Mouse (Mus musculus) cortical plate, adult 2 months (tissue): Measurements from ENCODE around the gene Etl4. TPM values are rescaled to one million over a fixed set of nuclear protein-coding genes. Genes with fewer than 3 reads are reported as not detected.
A peak's percentile ranks its signal among the peaks of the same experiment; 100 is the strongest.

Experiments used
- H3K27ac ChIP-seq: fragments of 200-500 bp; 2 replicates; pipeline ENCODE4 v1.5.1; 2012; ENCODE audit warnings: low read length, control low read depth, inconsistent platforms; ENCODE audit not compliant: insufficient read depth
- H3K4me1 ChIP-seq: fragments of 200-500 bp; 2 replicates; pipeline ENCODE4 v1.6.1; 2011; ENCODE audit warnings: low read length; ENCODE audit not compliant: control insufficient read depth, insufficient read depth
- H3K4me3 ChIP-seq: fragments of 200-500 bp; 2 replicates; pipeline ENCODE4 v1.5.1; 2011; ENCODE audit warnings: mild to moderate bottlenecking, low read length, control low read depth; ENCODE audit not compliant: insufficient read depth
- CTCF ChIP-seq: fragments of 200-500 bp; IDR thresholded peaks from 2 replicates; pipeline ENCODE4 v1.5.1; 2011; ENCODE audit warnings: mild to moderate bottlenecking, control low read depth, low read length; ENCODE audit not compliant: insufficient read depth; ENCODE audit errors: extremely low read depth
- POLR2A ChIP-seq: fragments of 200-500 bp; IDR thresholded peaks from 2 replicates; pipeline ENCODE4 v1.6.1; 2011; ENCODE audit warnings: mild to moderate bottlenecking, low read length, control low read depth; ENCODE audit not compliant: insufficient read depth; ENCODE audit errors: extremely low read depth
- polyA plus RNA-seq: library from polyadenylated mRNA; depleted of rRNA; stranded (reverse); fragments of >200 nt; gene quantifications from 2 replicates; pipeline ENCODE4 v1.2.3, GENCODE M21; 2012

Gene Etl4
- polyA plus RNA-seq, 1 experiment = 90.7 TPM

GRCm38 (mm10) chr2:20774462-20774861 is 864.9 kb downstream of the Etl4 start:
- H3K27ac ChIP-seq = no peak overlapping the region

GRCm38 (mm10) chr2:20776171-20776704 is 866.7 kb downstream of the Etl4 start:
- TF ChIP-seq CTCF (no peak), POLR2A (no peak)
- Histone ChIP-seq H3K4me3 (no peak overlapping the region), H3K4me1 (no peaks in the 10 kb centered on the region), H3K27ac (no peak overlapping the region)

More at GRCm38 (mm10) chr2:20774462-20774861, 864.9 kb downstream of the Etl4 start:
- TF ChIP-seq POLR2A (no peak), CTCF (no peak)
- Histone ChIP-seq H3K4me3 (no peak overlapping the region), H3K4me1 (no peaks in the 10 kb centered on the region)

DNA sequence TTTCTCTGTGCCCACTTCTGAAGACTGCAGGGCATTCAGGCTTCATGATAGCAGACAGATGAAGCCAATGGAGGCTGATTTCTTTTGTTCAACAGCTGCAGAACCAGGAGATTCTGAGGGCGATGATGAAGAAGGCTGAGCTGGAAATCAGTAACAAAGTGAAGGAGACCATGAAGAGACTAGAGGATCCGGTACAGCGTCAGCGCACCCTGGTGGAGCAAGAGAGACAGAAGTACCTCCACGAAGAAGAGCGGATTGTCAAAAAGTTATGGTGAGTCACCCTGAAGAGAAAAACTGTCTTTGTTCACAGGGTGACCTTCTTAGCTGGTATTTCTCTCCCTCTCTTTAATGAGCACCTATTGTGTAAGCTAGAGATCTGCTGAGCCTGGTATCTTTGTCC is 868.4 kb downstream of the Etl4 start:
- no peaks in the 10 kb centered on the region for H3K4me1 ChIP-seq
- TF ChIP-seq CTCF (peak; percentile 44), POLR2A (no peak)

GRCm38 (mm10) chr2:20779484-20780381 is 870.2 kb downstream of the Etl4 start:
- Histone ChIP-seq H3K4me1 (no peaks in the 10 kb centered on the region), H3K4me3 (no peak overlapping the region), H3K27ac (no peak overlapping the region)
- TF ChIP-seq CTCF (peak; percentile 85), POLR2A (no peak)

More for the DNA sequence above, 868.4 kb downstream of the Etl4 start:
- H3K27ac ChIP-seq = 0 out of 2 replicates have a peak overlapping the region, but pooled peaks have one; percentile 1
- H3K4me3 ChIP-seq = no peak overlapping the region

DNA sequence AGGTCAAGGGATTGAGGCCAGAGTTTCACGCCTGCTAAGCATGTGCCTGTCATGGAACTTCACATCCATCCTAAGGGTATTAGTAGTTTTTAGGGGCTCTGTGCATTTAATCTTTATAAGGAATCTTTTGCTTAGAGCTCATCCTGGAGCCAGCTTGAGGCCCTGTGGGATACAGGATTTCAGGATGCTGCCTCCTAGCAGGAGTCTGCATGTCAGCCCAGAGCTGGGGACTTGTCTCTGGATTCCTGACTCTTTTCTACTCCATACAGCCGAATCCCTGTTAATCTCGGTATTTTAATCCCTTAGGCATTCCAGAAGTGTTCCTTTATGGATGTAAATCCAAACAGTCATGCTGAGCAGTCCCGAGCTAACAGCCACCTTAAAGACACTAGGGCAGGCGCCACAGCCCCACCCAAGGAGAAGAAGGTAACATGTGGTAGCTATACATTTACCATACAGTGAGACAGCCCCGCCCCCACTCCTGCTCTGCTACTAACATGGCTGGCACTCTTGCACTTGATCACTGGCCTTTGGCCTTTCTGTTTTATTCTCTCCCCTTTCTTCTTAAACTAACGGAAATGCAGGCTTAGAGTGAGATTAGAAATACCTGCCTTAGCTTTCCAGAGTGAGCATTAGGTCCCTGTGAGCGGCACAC is 891.8 kb downstream of the Etl4 start:
- Histone ChIP-seq H3K27ac (no peak overlapping the region), H3K4me1 (no peaks in the 10 kb centered on the region), H3K4me3 (no peak overlapping the region)
- no peak for TF ChIP-seq POLR2A
- no peak for TF ChIP-seq CTCF

- no peak for TF ChIP-seq POLR2A
Observed at GRCm38 (mm10) chr2:20811506-20811905, 901.9 kb downstream of the Etl4 start.

GRCm38 (mm10) chr2:20813986-20814385 is 904.4 kb downstream of the Etl4 start:
- no peak overlapping the region for H3K27ac ChIP-seq
- no peak overlapping the region for H3K4me3 ChIP-seq
- H3K4me1 ChIP-seq = no peaks in the 10 kb centered on the region
- TF ChIP-seq CTCF = peak; percentile 31; the same call in 1 of the 2 replicates
- TF ChIP-seq POLR2A = no peak

More at GRCm38 (mm10) chr2:20811506-20811905, 901.9 kb downstream of the Etl4 start:
- Histone ChIP-seq H3K27ac (no peak overlapping the region), H3K4me1 (no peaks in the 10 kb centered on the region), H3K4me3 (no peak overlapping the region)

DNA sequence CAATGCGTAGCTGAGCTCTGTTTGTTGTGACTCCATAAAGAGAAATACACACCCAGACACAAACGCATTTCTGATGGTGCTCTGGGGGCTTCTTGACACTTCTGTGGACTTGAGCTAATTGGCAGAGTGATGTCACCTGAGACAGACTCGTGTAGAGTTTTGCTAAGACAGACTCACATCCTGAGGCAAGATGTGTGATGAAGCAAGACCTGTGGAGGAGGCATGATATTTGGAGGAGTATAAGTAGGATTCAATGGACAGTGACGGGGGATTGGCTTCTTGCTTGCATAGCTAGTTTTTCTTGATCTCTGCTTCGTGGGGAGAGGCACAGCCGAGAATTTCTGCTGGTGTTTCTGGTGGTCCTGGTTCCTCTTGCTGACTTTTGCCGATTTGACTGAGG is 908.6 kb downstream of the Etl4 start:
- TF ChIP-seq CTCF (no peak), POLR2A (no peak)
- H3K4me3 ChIP-seq = no peak overlapping the region
- H3K27ac ChIP-seq = no peak overlapping the region
- no peaks in the 10 kb centered on the region for H3K4me1 ChIP-seq

DNA sequence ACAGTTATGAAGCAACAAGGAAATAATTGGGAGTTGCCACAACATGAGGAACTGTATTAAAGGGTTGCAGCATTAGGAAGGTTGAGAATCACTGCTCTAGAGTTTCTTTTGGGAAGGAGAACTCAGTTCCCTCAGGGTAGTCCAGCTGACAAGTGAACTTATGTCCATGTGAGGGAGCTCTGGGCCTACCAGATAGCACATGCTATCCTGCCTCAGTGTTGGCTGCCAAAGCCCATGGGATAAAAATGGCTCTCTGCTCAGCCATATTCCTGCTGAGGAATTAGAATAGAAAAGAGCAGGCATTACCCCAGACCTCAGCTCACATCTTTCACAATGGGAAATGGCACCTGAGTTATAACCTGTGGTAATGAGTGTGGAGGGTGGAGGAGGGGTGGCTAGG is 916.7 kb downstream of the Etl4 start:
- H3K4me1 ChIP-seq = no peaks in the 10 kb centered on the region
- no peak overlapping the region for H3K4me3 ChIP-seq
- H3K27ac ChIP-seq = no peak overlapping the region
- TF ChIP-seq POLR2A (no peak), CTCF (no peak)
